Mouse (Mus musculus) cortical plate, adult 2 months (tissue): Measurements from ENCODE around the gene Fam169b. TPM values are rescaled to one million over a fixed set of nuclear protein-coding genes. Genes with fewer than 3 reads are reported as not detected.

ENCODE experiments used
- H3K27ac ChIP-seq: fragments of 200-500 bp; 2 replicates; pipeline ENCODE4 v1.5.1; 2012; ENCODE audit warnings: low read length, control low read depth, inconsistent platforms; ENCODE audit not compliant: insufficient read depth
- H3K4me1 ChIP-seq: fragments of 200-500 bp; 2 replicates; pipeline ENCODE4 v1.6.1; 2011; ENCODE audit warnings: low read length; ENCODE audit not compliant: control insufficient read depth, insufficient read depth
- H3K4me3 ChIP-seq: fragments of 200-500 bp; 2 replicates; pipeline ENCODE4 v1.5.1; 2011; ENCODE audit warnings: mild to moderate bottlenecking, low read length, control low read depth; ENCODE audit not compliant: insufficient read depth
- CTCF ChIP-seq: fragments of 200-500 bp; IDR thresholded peaks from 2 replicates; pipeline ENCODE4 v1.5.1; 2011; ENCODE audit warnings: mild to moderate bottlenecking, control low read depth, low read length; ENCODE audit not compliant: insufficient read depth; ENCODE audit errors: extremely low read depth
- POLR2A ChIP-seq: fragments of 200-500 bp; IDR thresholded peaks from 2 replicates; pipeline ENCODE4 v1.6.1; 2011; ENCODE audit warnings: mild to moderate bottlenecking, low read length, control low read depth; ENCODE audit not compliant: insufficient read depth; ENCODE audit errors: extremely low read depth
- polyA plus RNA-seq: library from polyadenylated mRNA; depleted of rRNA; stranded (reverse); fragments of >200 nt; gene quantifications from 2 replicates; pipeline ENCODE4 v1.2.3, GENCODE M21; 2012; rRNA removed

The Fam169b gene
- 0.27 and 0.34 TPM in 2 replicates for polyA plus RNA-seq

GRCm38 (mm10) chr7:68273515-68273914 is at the start of gene Fam169b:
Fam169b (plus strand) TSS chr7:68273839.
- no peak within 1 kb of the TSS for H3K27ac ChIP-seq
- H3K4me1 ChIP-seq, result no peaks in the 10 kb centered on the region
- no peak for TF ChIP-seq CTCF
- TF ChIP-seq POLR2A, result no peak
- no peak within 1 kb of the TSS for H3K4me3 ChIP-seq

GRCm38 (mm10) chr7:68224006-68224405 is 49.6 kb upstream of the Fam169b start:
- Histone ChIP-seq H3K4me1 (peaks cover 7% of the 10 kb centered on the region), H3K4me3 (no peak overlapping the region), H3K27ac (no peak overlapping the region)
- no peak for TF ChIP-seq CTCF
- TF ChIP-seq POLR2A, result no peak

- TF ChIP-seq CTCF, result no peak
- TF ChIP-seq POLR2A, result no peak
- no peak overlapping the region for H3K27ac ChIP-seq
- H3K4me3 ChIP-seq, result no peak overlapping the region
- peaks cover 7% of the 10 kb centered on the region for H3K4me1 ChIP-seq
Measured at GRCm38 (mm10) chr7:68225427-68226054, 48.1 kb upstream of the Fam169b start.

- Histone ChIP-seq H3K4me1 (peaks cover 2% of the 10 kb centered on the region; the same call in 1 of the 2 replicates), H3K4me3 (no peak overlapping the region), H3K27ac (no peak overlapping the region)
- no peak for TF ChIP-seq POLR2A
- TF ChIP-seq CTCF, result no peak
Measured at GRCm38 (mm10) chr7:68227021-68227420, 46.6 kb upstream of the Fam169b start.

- TF ChIP-seq POLR2A, result no peak
- TF ChIP-seq CTCF, result no peak
- no peak overlapping the region for H3K27ac ChIP-seq
- H3K4me3 ChIP-seq, result no peak overlapping the region
- H3K4me1 ChIP-seq, result peaks cover 1% of the 10 kb centered on the region; the same call in 1 of the 2 replicates
Measured at GRCm38 (mm10) chr7:68227621-68228020, 46.0 kb upstream of the Fam169b start.

GRCm38 (mm10) chr7:68228491-68228890 is 45.1 kb upstream of the Fam169b start:
- Histone ChIP-seq H3K27ac (no peak overlapping the region), H3K4me1 (peaks cover 1% of the 10 kb centered on the region; the same call in 1 of the 2 replicates), H3K4me3 (no peak overlapping the region)
- TF ChIP-seq POLR2A (no peak), CTCF (no peak)

- Histone ChIP-seq H3K4me3 (no peak overlapping the region), H3K4me1 (no peaks in the 10 kb centered on the region), H3K27ac (no peak overlapping the region)
- TF ChIP-seq CTCF, result no peak
- TF ChIP-seq POLR2A, result no peak
Measured at GRCm38 (mm10) chr7:68230831-68231230, 42.8 kb upstream of the Fam169b start.

GRCm38 (mm10) chr7:68232521-68232920 is 41.1 kb upstream of the Fam169b start:
- no peak overlapping the region for H3K27ac ChIP-seq

GRCm38 (mm10) chr7:68233619-68234223 is 39.9 kb upstream of the Fam169b start:
- TF ChIP-seq CTCF (no peak), POLR2A (no peak)
- Histone ChIP-seq H3K4me1 (no peaks in the 10 kb centered on the region), H3K27ac (no peak overlapping the region)

More at GRCm38 (mm10) chr7:68232521-68232920, 41.1 kb upstream of the Fam169b start:
- no peak overlapping the region for H3K4me3 ChIP-seq
- TF ChIP-seq POLR2A, result no peak
- no peak for TF ChIP-seq CTCF
- no peaks in the 10 kb centered on the region for H3K4me1 ChIP-seq

GRCm38 (mm10) chr7:68236817-68237216 is 36.8 kb upstream of the Fam169b start:
- no peak for TF ChIP-seq CTCF
- no peak for TF ChIP-seq POLR2A
- H3K27ac ChIP-seq, result no peak overlapping the region
- H3K4me3 ChIP-seq, result no peak overlapping the region
- H3K4me1 ChIP-seq, result no peaks in the 10 kb centered on the region

More at GRCm38 (mm10) chr7:68233619-68234223, 39.9 kb upstream of the Fam169b start:
- H3K4me3 ChIP-seq, result no peak overlapping the region
